Mouse (Mus musculus) forebrain, embryonic 16.5 days (tissue): Measurements from ENCODE around the gene Set. TPM values are rescaled to one million over a fixed set of nuclear protein-coding genes. Genes with fewer than 3 reads are reported as not detected.

Experiments used
- ATAC-seq: fragments of 200-750 bp; cut with Nextera tagmentation; 2 replicates; pipeline ENCODE4 v1.8.0; 2017; ENCODE audit warnings: mild to moderate bottlenecking, moderate library complexity
- H3K27ac ChIP-seq: fragments of 300-500 bp; sonication (generic); 2 replicates; pipeline ENCODE4 v1.5.1; 2014; ENCODE audit warnings: low read length, control low read depth
- H3K27me3 ChIP-seq: fragments of 300-500 bp; sonication (generic); replicated peaks from 2 replicates; pipeline ENCODE4 v1.6.1; 2014; ENCODE audit warnings: low read length; ENCODE audit not compliant: control insufficient read depth, insufficient read depth
- H3K36me3 ChIP-seq: fragments of 300-500 bp; sonication (generic); 2 replicates; pipeline ENCODE4 v1.6.1; 2014; ENCODE audit not compliant: control insufficient read depth, insufficient read depth
- H3K4me1 ChIP-seq: fragments of 300-500 bp; sonication (generic); replicated peaks from 2 replicates; pipeline ENCODE4 v1.6.1; 2014; ENCODE audit warnings: low read length; ENCODE audit not compliant: control insufficient read depth, insufficient read depth
- H3K4me2 ChIP-seq: fragments of 300-500 bp; sonication (generic); 2 replicates; pipeline ENCODE4 v1.6.1; 2014; ENCODE audit warnings: mild to moderate bottlenecking, low read length, control low read depth
- H3K4me3 ChIP-seq: fragments of 300-500 bp; sonication (generic); replicated peaks from 2 replicates; pipeline ENCODE4 v1.5.1; 2014; ENCODE audit warnings: mild to moderate bottlenecking, low read length, control low read depth
- H3K9ac ChIP-seq: fragments of 300-500 bp; sonication (generic); replicated peaks from 2 replicates; pipeline ENCODE4 v1.6.1; 2014; ENCODE audit warnings: low read depth, low read length, control low read depth
- H3K9me3 ChIP-seq: fragments of 300-500 bp; sonication (generic); 2 replicates; pipeline ENCODE4 v1.6.1; 2016; ENCODE audit warnings: low read length; ENCODE audit not compliant: control insufficient read depth
- WGBS: fragments of 180-500 bp; shearing (Covaris S2); extraction: QIAGEN DNeasy Blood & Tissue Kit; methylation state at CpG from one replicate; pipeline ENCODE4 v1.1.7; 2014; 5-methylcytosine and 5-hydroxymethylcytosine counted together
- polyA plus RNA-seq: library from polyadenylated mRNA; unstranded; fragments of >200 nt; fragmentation: Nextera tagmentation; extraction: Ambion mirVana; gene quantifications from 2 replicates; pipeline ENCODE4 v1.2.1, GENCODE M21; 2015

Gene Set
- polyA plus RNA-seq, 1 experiment from 2014 or later: 407 TPM

- no peak overlapping the region for H3K9ac ChIP-seq
- H3K4me1 ChIP-seq: no peaks in the 10 kb centered on the region; the same call in 1 of the 2 replicates
- H3K4me2 ChIP-seq: no peak overlapping the region
- 96% methylated on average over 10 of the region's 10 CpGs for WGBS
- ATAC-seq: no peak
- H3K9me3 ChIP-seq: no peaks in the 10 kb centered on the region
- no peak overlapping the region for H3K27ac ChIP-seq
- H3K27me3 ChIP-seq: no peaks in the 10 kb centered on the region
- H3K36me3 ChIP-seq: peaks cover 4% of the 10 kb centered on the region
- H3K4me3 ChIP-seq: no peak overlapping the region
These were observed 18.8 kb upstream of the Set start for GRCm38 (mm10) chr2:30038370-30038769.

- no peak for ATAC-seq
- Histone ChIP-seq H3K4me2 (no peak overlapping the region), H3K9ac (no peak overlapping the region)
These were observed 17.5 kb upstream of the Set start for GRCm38 (mm10) chr2:30039687-30040086.

GRCm38 (mm10) chr2:30042445-30042844 lies 14.7 kb upstream of the Set start:
- no peak for ATAC-seq

More at GRCm38 (mm10) chr2:30039687-30040086, 17.5 kb upstream of the Set start:
- H3K36me3 ChIP-seq: peaks cover 4% of the 10 kb centered on the region
- no peaks in the 10 kb centered on the region for H3K27me3 ChIP-seq
- H3K4me3 ChIP-seq: no peak overlapping the region
- H3K27ac ChIP-seq: no peak overlapping the region
- H3K9me3 ChIP-seq: no peaks in the 10 kb centered on the region
- no peaks in the 10 kb centered on the region; the same call in 1 of the 2 replicates for H3K4me1 ChIP-seq

GRCm38 (mm10) chr2:30044550-30044949 lies 12.6 kb upstream of the Set start:
- Histone ChIP-seq H3K27ac (no peak overlapping the region), H3K4me3 (no peak overlapping the region)
- WGBS: 78% methylated on average over 5 of the region's 5 CpGs

More at GRCm38 (mm10) chr2:30042445-30042844, 14.7 kb upstream of the Set start:
- no peaks in the 10 kb centered on the region for H3K27me3 ChIP-seq
- H3K36me3 ChIP-seq: no peaks in the 10 kb centered on the region
- no peak overlapping the region for H3K9ac ChIP-seq
- H3K4me2 ChIP-seq: no peak overlapping the region
- peaks cover under 1% of the 10 kb centered on the region; the same call in 1 of the 2 replicates for H3K4me1 ChIP-seq
- H3K4me3 ChIP-seq: no peak overlapping the region
- 3% methylated on average over 4 of the region's 4 CpGs for WGBS
- no peaks in the 10 kb centered on the region for H3K9me3 ChIP-seq
- H3K27ac ChIP-seq: no peak overlapping the region

GRCm38 (mm10) chr2:30047127-30047526 lies 10.1 kb upstream of the Set start:
- ATAC-seq: no peak
- WGBS: 96% methylated on average over 6 of the region's 6 CpGs
- no peaks in the 10 kb centered on the region for H3K9me3 ChIP-seq

More at GRCm38 (mm10) chr2:30044550-30044949, 12.6 kb upstream of the Set start:
- H3K36me3 ChIP-seq: no peaks in the 10 kb centered on the region
- H3K9ac ChIP-seq: no peak overlapping the region
- H3K4me1 ChIP-seq: peaks cover 9% of the 10 kb centered on the region
- ATAC-seq: no peak
- H3K27me3 ChIP-seq: no peaks in the 10 kb centered on the region
- no peak overlapping the region for H3K4me2 ChIP-seq
- no peaks in the 10 kb centered on the region for H3K9me3 ChIP-seq

GRCm38 (mm10) chr2:30048101-30048501 lies 9.1 kb upstream of the Set start:
- WGBS: 54% methylated on average over 11 of the region's 11 CpGs

More at GRCm38 (mm10) chr2:30047127-30047526, 10.1 kb upstream of the Set start:
- Histone ChIP-seq H3K27ac (no peak overlapping the region), H3K4me1 (peaks cover 9% of the 10 kb centered on the region), H3K4me2 (no peak overlapping the region), H3K4me3 (no peak overlapping the region), H3K9ac (no peak overlapping the region), H3K27me3 (no peaks in the 10 kb centered on the region), H3K36me3 (no peaks in the 10 kb centered on the region)

GRCm38 (mm10) chr2:30048699-30049388 lies 8.3 kb upstream of the Set start, which contains the start of gene Wdr34:
Gene Wdr34 (minus strand): TSS chr2:30048881.
- under 1% methylated on average over 54 of the region's 54 CpGs for WGBS
- no peaks in the 10 kb centered on the region for H3K36me3 ChIP-seq
- H3K4me3 ChIP-seq: peak within 1 kb of the TSS; percentile 82
- peak within 1 kb of the TSS; percentile 98 for H3K27ac ChIP-seq
- peaks cover 9% of the 10 kb centered on the region for H3K4me1 ChIP-seq
- peak; percentile 96 for ATAC-seq
- no peaks in the 10 kb centered on the region for H3K27me3 ChIP-seq
- peak within 1 kb of the TSS; percentile 69 for H3K4me2 ChIP-seq
- H3K9ac ChIP-seq: peak within 1 kb of the TSS; percentile 79
- H3K9me3 ChIP-seq: no peaks in the 10 kb centered on the region

More at GRCm38 (mm10) chr2:30048101-30048501, 9.1 kb upstream of the Set start:
- H3K4me3 ChIP-seq: peak overlapping the region; percentile 82
- peak overlapping the region; percentile 98 for H3K27ac ChIP-seq
- no peaks in the 10 kb centered on the region for H3K9me3 ChIP-seq
- peak overlapping the region; percentile 69 for H3K4me2 ChIP-seq
- peaks cover 9% of the 10 kb centered on the region for H3K4me1 ChIP-seq
- no peak; the same call in 1 of the 2 replicates for ATAC-seq
- H3K9ac ChIP-seq: peak overlapping the region; percentile 79
- no peaks in the 10 kb centered on the region for H3K36me3 ChIP-seq
- no peaks in the 10 kb centered on the region for H3K27me3 ChIP-seq

GRCm38 (mm10) chr2:30049831-30050230 lies 7.3 kb upstream of the Set start:
- Histone ChIP-seq H3K4me2 (no peak overlapping the region), H3K4me3 (no peak overlapping the region), H3K27ac (no peak overlapping the region), H3K4me1 (peaks cover 9% of the 10 kb centered on the region), H3K9ac (no peak overlapping the region), H3K9me3 (no peaks in the 10 kb centered on the region), H3K36me3 (no peaks in the 10 kb centered on the region), H3K27me3 (no peaks in the 10 kb centered on the region)
- no peak for ATAC-seq
- 91% methylated on average over 3 of the region's 3 CpGs for WGBS

GRCm38 (mm10) chr2:30051992-30052761 lies 5.0 kb upstream of the Set start:
- Histone ChIP-seq H3K9ac (no peak overlapping the region), H3K4me3 (no peak overlapping the region), H3K4me2 (no peak overlapping the region), H3K36me3 (no peaks in the 10 kb centered on the region), H3K9me3 (no peaks in the 10 kb centered on the region), H3K4me1 (peaks cover 9% of the 10 kb centered on the region), H3K27ac (no peak overlapping the region), H3K27me3 (no peaks in the 10 kb centered on the region)
- ATAC-seq: no peak
- 46% methylated on average over 6 of the region's 6 CpGs for WGBS
